11 mouse cellular contexts compared by ENCODE assay signal in the genomic region with DNA sequence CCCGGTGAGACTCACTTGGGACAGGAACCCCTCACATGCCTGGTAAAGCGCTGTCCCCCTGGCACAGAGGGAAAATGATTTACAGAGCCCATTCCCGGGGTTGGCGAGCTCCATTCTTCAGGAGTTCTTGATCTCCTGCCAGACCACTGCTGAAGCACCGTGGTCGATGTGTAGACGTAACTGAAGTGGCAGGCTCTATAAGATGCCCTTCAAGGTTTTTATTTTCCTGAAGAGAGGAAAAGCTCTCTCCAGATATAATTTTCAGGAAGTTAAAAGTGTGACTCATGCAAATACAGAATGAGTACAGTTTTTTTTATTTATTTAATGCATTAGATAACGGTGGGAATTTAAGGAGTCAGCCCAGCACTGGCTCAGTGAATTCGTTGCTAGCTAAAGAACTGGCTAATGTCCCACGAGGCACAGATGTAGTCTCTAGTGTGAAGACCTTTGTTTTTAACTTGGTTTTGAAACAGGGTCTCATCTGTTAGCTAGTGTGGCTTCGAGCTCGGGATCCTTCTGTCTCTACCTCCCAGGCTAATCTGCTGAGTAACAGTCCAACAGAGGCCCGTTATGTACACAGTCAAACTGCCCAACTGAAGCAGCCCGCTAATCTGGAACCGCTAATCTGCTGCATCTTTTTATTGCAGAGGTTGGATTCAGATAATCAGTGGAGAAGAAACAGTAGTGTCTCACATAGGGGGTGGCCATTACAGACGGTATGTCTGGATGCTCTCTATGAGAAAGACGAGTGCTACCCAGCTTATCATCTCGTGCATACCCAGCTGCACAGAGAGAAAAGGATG. TPM values are rescaled to one million over a fixed set of nuclear protein-coding genes. Genes with fewer than 3 reads are reported as not detected.
DNase-seq lines count a peak whose midpoint lies in the region; ATAC-seq and TF ChIP-seq lines count a peak whose summit lies in the region.
"Had no signal": no experiment of that assay in that cellular context is flagged by ENCODE, and none has a peak within 500 bp of the region (broad histone marks: within the 10 kb centered on the region; RNA-seq: fewer than 3 reads in every experiment).

No protein-coding gene starts in this region.

- H3K4me2 ChIP-seq in kidney, embryonic 14.5 days (replicated peaks; ENCODE audit: low read depth, low read length), result no peak overlapping the region
- no peak overlapping the region for H3K4me2 ChIP-seq in forebrain, postnatal 0 days (ENCODE audit: low read depth)

- no peak for ATAC-seq in kidney, embryonic 14.5 days (ENCODE audit: low FRiP score, low TSS enrichment)
- ATAC-seq in forebrain, postnatal 0 days, result no peak
- peak; percentile 29 for ATAC-seq in megakaryocyte progenitor cell, adult 5-6 weeks (replicated peaks; ENCODE audit: poor library complexity)
- no peak for ATAC-seq in activated CD4-positive, CD25-positive, alpha-beta regulatory T cell, adult 4 months
- ATAC-seq: Patski had no signal

- no peak for TF ChIP-seq CTCF in kidney, adult 2 months (conservative IDR thresholded peaks at IDR 0.05; ENCODE audit: insufficient read depth, insufficient read length, low read depth, low read length)
- TF ChIP-seq CTCF in forebrain, postnatal 0 days (IDR thresholded peaks at IDR 0.05; ENCODE audit: low read depth), result no peak

- peaks cover 27% of the 10 kb centered on the region for H3K4me1 ChIP-seq in kidney, adult 2 months (ENCODE audit: control insufficient read depth, insufficient read depth, low read length)
- H3K4me1 ChIP-seq in kidney, embryonic 14.5 days (ENCODE audit: control insufficient read depth, insufficient read depth, low read length), result peaks cover 27% of the 10 kb centered on the region
- H3K4me1 ChIP-seq in forebrain, postnatal 0 days (ENCODE audit: insufficient read depth), result peaks cover 6% of the 10 kb centered on the region

- DNase-seq in kidney, adult 2 months, result peak; percentile 54
- peak; percentile 36 for DNase-seq in MEL-GATA-1-ER (ENCODE audit: extremely low read depth, low read depth)
- no peak for DNase-seq in forebrain, postnatal 0 days
- no peak for DNase-seq in gastrocnemius, postnatal 25 days
- DNase-seq in ovary, postnatal 14 days (ENCODE audit: low spot score), result no peak

- no peaks in the 10 kb centered on the region for H3K27me3 ChIP-seq in kidney, adult 2 months (replicated peaks; ENCODE audit: control insufficient read depth, insufficient read depth, low read length)
- no peaks in the 10 kb centered on the region for H3K27me3 ChIP-seq in kidney, embryonic 14.5 days (ENCODE audit: control insufficient read depth, insufficient read depth, low read length)
- no peaks in the 10 kb centered on the region for H3K27me3 ChIP-seq in forebrain, postnatal 0 days (ENCODE audit: insufficient read depth, low read length)
- H3K27me3 ChIP-seq: Patski had no signal

- H3K27ac ChIP-seq in kidney, adult 2 months (ENCODE audit: insufficient read depth, low read depth, low read length), result peak overlapping the region; percentile 96
- no peak overlapping the region for H3K27ac ChIP-seq in kidney, embryonic 14.5 days (ENCODE audit: low read depth, low read length)
- H3K27ac ChIP-seq in forebrain, postnatal 0 days (ENCODE audit: low read depth, low read length), result peak overlapping the region; percentile 45

- no peak overlapping the region for H3K9ac ChIP-seq in kidney, embryonic 14.5 days (ENCODE audit: low read depth, low read length)
- H3K9ac ChIP-seq in forebrain, postnatal 0 days, result no peak overlapping the region

- H3K4me3 ChIP-seq in kidney, adult 2 months (ENCODE audit: insufficient read depth, low read depth, low read length), result no peak overlapping the region
- H3K4me3 ChIP-seq in kidney, embryonic 14.5 days (ENCODE audit: low read length), result no peak overlapping the region
- H3K4me3 ChIP-seq in forebrain, postnatal 0 days (ENCODE audit: low read depth, low read length), result no peak overlapping the region

- no peaks in the 10 kb centered on the region for H3K9me3 ChIP-seq in kidney, embryonic 14.5 days (ENCODE audit: control insufficient read depth, low read length)
- H3K9me3 ChIP-seq in forebrain, postnatal 0 days (ENCODE audit: low read length), result no peaks in the 10 kb centered on the region

- WGBS in kidney, adult 2 months, result 46% methylated on average over 18 of the region's 18 CpGs
- 72% methylated on average over 18 of the region's 18 CpGs for WGBS in kidney, embryonic 14.5 days
- 31% methylated on average over 18 of the region's 18 CpGs for WGBS in forebrain, postnatal 0 days

- no peaks in the 10 kb centered on the region; the same call in 1 of the 2 replicates for H3K36me3 ChIP-seq in kidney, adult 2 months (ENCODE audit: control insufficient read depth, insufficient read depth, low read length)
- H3K36me3 ChIP-seq in kidney, embryonic 14.5 days (ENCODE audit: control insufficient read depth, insufficient read depth, low read length), result peaks cover 2% of the 10 kb centered on the region; the same call in 1 of the 2 replicates
- H3K36me3 ChIP-seq in forebrain, postnatal 0 days (ENCODE audit: insufficient read depth), result peaks cover 6% of the 10 kb centered on the region

- no peak for TF ChIP-seq POLR2A in kidney, adult 2 months (IDR thresholded peaks at IDR 0.05; ENCODE audit: low read depth, low read length)

RNA-seq across cellular contexts. Expression of a gene that starts 23.2 kb away (rescaled TPM):
- 129 and 154 TPM in 2 replicates for polyA plus RNA-seq in kidney, adult 2 months (2012; rRNA removed)
- 11.5 and 20.6 TPM in 2 replicates for polyA plus RNA-seq in kidney, embryonic 14.5 days (2014; fragmentation: Nextera tagmentation; extraction: Ambion mirVana)
- total RNA-seq in forebrain, postnatal 0 days (2014; rRNA removed), result 6.4 and 7.7 TPM in 2 replicates
- polyA plus RNA-seq in forebrain, postnatal 0 days (2015; fragmentation: Nextera tagmentation; extraction: Ambion mirVana), result 6.5 and 7.5 TPM in 2 replicates
- 13.3 and 18.9 TPM in 2 replicates for total RNA-seq in megakaryocyte progenitor cell, adult 5-6 weeks (2015)
- total RNA-seq in megakaryocyte progenitor cell, adult 5-6 weeks (2017), result 34.8 and 35.6 TPM in 2 replicates
- polyA plus RNA-seq in activated CD4-positive, CD25-positive, alpha-beta regulatory T cell, adult 4 months (2017; shearing (Covaris generic)), result 10 to 100 TPM; 36.2 to 37.2 TPM
- 1 to 10 TPM; 3.7 to 7.8 TPM for total RNA-seq in gastrocnemius, postnatal 25 days (2021)

RNA-seq across cellular contexts. Expression of a gene that starts 23.5 kb away (rescaled TPM):
- polyA plus RNA-seq in kidney, adult 2 months (2012; rRNA removed), result 119 and 134 TPM in 2 replicates
- 27.9 and 30.9 TPM in 2 replicates for polyA plus RNA-seq in kidney, embryonic 14.5 days (2014; fragmentation: Nextera tagmentation; extraction: Ambion mirVana)
- 21.2 and 22.7 TPM in 2 replicates for total RNA-seq in forebrain, postnatal 0 days (2014; rRNA removed)
- 16.4 and 19.5 TPM in 2 replicates for polyA plus RNA-seq in forebrain, postnatal 0 days (2015; fragmentation: Nextera tagmentation; extraction: Ambion mirVana)
- 14.7 and 15.6 TPM in 2 replicates for total RNA-seq in megakaryocyte progenitor cell, adult 5-6 weeks (2015)
- total RNA-seq in megakaryocyte progenitor cell, adult 5-6 weeks (2017), result 8.1 and 14.3 TPM in 2 replicates
- 10 to 100 TPM; 19.7 to 29.2 TPM for polyA plus RNA-seq in activated CD4-positive, CD25-positive, alpha-beta regulatory T cell, adult 4 months (2017; shearing (Covaris generic))
- total RNA-seq in gastrocnemius, postnatal 25 days (2021), result 1 to 10 TPM; 4.1 to 6.2 TPM

RNA-seq across cellular contexts. Expression of a gene that starts 23.6 kb away (rescaled TPM):
- polyA plus RNA-seq in kidney, adult 2 months (2012; rRNA removed), result not detected in 2 replicates
- polyA plus RNA-seq in kidney, embryonic 14.5 days (2014; fragmentation: Nextera tagmentation; extraction: Ambion mirVana), result 3.3 TPM in 1 of 2 replicates, not detected in the other
- not detected in 2 replicates for total RNA-seq in forebrain, postnatal 0 days (2014; rRNA removed)
- 0.21 and 1.6 TPM in 2 replicates for polyA plus RNA-seq in forebrain, postnatal 0 days (2015; fragmentation: Nextera tagmentation; extraction: Ambion mirVana)
- total RNA-seq in megakaryocyte progenitor cell, adult 5-6 weeks (2015), result not detected in 2 replicates
- total RNA-seq in megakaryocyte progenitor cell, adult 5-6 weeks (2017), result not detected in 2 replicates
- not detected for polyA plus RNA-seq in activated CD4-positive, CD25-positive, alpha-beta regulatory T cell, adult 4 months (2017; shearing (Covaris generic))
- total RNA-seq in gastrocnemius, postnatal 25 days (2021), result 1 to 10 TPM in 1 of 2 experiments, under 1 TPM in 1; 0.79 to 1.3 TPM
- total RNA-seq: gastrocnemius, adult 8-10 months; neutrophil, adult 5-6 weeks had no signal

Comparison
In these comparisons a context has a peak if more than half of its experiments do, and no peak if none do; other contexts are left out.
1. DNase-seq: peak in kidney, adult 2 months (single experiment) and MEL-GATA-1-ER (single experiment); none in forebrain, postnatal 0 days (single experiment), gastrocnemius, postnatal 25 days (single experiment) and ovary, postnatal 14 days (single experiment).